Mouse (Mus musculus) brain, embryonic 14.5 days (tissue): ENCODE results near the gene Fam241a.

Source experiments
- CTCF ChIP-seq: fragments of 200-500 bp; IDR thresholded peaks from 2 replicates; pipeline ENCODE4 v1.5.1; 2012; ENCODE audit warnings: inconsistent platforms, mild to moderate bottlenecking, moderate library complexity, borderline replicate concordance; ENCODE audit not compliant: insufficient read depth, insufficient read length; ENCODE audit errors: extremely low read depth
- POLR2A ChIP-seq: fragments of 200-500 bp; IDR thresholded peaks from 2 replicates; pipeline ENCODE4 v1.6.1; 2012; ENCODE audit warnings: mild to moderate bottlenecking, inconsistent platforms, borderline replicate concordance; ENCODE audit not compliant: poor library complexity, insufficient read depth, insufficient read length, severe bottlenecking; ENCODE audit errors: extremely low read depth

GRCm38 (mm10) chr3:127843941-127844327 lies 52.2 kb downstream of the Fam241a start:
- no peak for TF ChIP-seq CTCF
- TF ChIP-seq POLR2A, result no peak
